Mouse (Mus musculus) limb, embryonic 10.5 days (tissue): ENCODE results near the gene Nectin2. TPM values are rescaled to one million over a fixed set of nuclear protein-coding genes. Genes with fewer than 3 reads are reported as not detected.

Source experiments
- DNase-seq: peaks from one replicate; pipeline ENCODE4 v3.0.0-alpha.2; 2017; ENCODE audit warnings: low spot score
- H3K27ac ChIP-seq: fragments of 300-500 bp; sonication (generic); 2 replicates; pipeline ENCODE4 v1.5.1; 2016; ENCODE audit warnings: mild to moderate bottlenecking
- H3K27me3 ChIP-seq: fragments of 300-500 bp; sonication (generic); 2 replicates; pipeline ENCODE4 v1.6.1; 2016; ENCODE audit warnings: low read depth, mild to moderate bottlenecking; ENCODE audit not compliant: poor library complexity, severe bottlenecking
- H3K36me3 ChIP-seq: fragments of 300-500 bp; sonication (generic); 2 replicates; pipeline ENCODE4 v1.6.1; 2016; ENCODE audit warnings: mild to moderate bottlenecking, moderate library complexity
- H3K4me1 ChIP-seq: fragments of 300-500 bp; sonication (generic); 2 replicates; pipeline ENCODE4 v1.6.1; 2016
- H3K4me3 ChIP-seq: fragments of 300-500 bp; sonication (generic); 2 replicates; pipeline ENCODE4 v1.5.1; 2016; ENCODE audit warnings: mild to moderate bottlenecking, moderate library complexity
- H3K9me3 ChIP-seq: fragments of 300-500 bp; sonication (generic); replicated peaks from 2 replicates; pipeline ENCODE4 v1.6.1; 2016; ENCODE audit warnings: mild to moderate bottlenecking
- WGBS: fragments of 180-500 bp; shearing (Covaris S2); methylation state at CpG from one replicate; pipeline ENCODE4 v1.1.7; 2016; 5-methylcytosine and 5-hydroxymethylcytosine counted together
- polyA plus RNA-seq: library from polyadenylated mRNA; unstranded; fragments of >200 nt; fragmentation: Nextera tagmentation; extraction: Ambion mirVana; gene quantifications from 2 replicates; pipeline ENCODE4 v1.2.1, GENCODE M21; 2016

The Nectin2 gene
- polyA plus RNA-seq, 1 experiment from 2014 or later, result 78.1 TPM

GRCm38 (mm10) chr7:19683771-19684201 is 66.5 kb downstream of the Nectin2 start:
- 88% methylated on average over 6 of the region's 6 CpGs for WGBS
- Histone ChIP-seq H3K4me1 (peaks cover 5% of the 10 kb centered on the region; the same call in 1 of the 2 replicates), H3K9me3 (no peaks in the 10 kb centered on the region), H3K4me3 (no peak overlapping the region), H3K27me3 (no peaks in the 10 kb centered on the region), H3K27ac (no peak overlapping the region), H3K36me3 (no peaks in the 10 kb centered on the region)
- no peak for DNase-seq

GRCm38 (mm10) chr7:19682979-19683378 is 67.3 kb downstream of the Nectin2 start:
- Histone ChIP-seq H3K4me3 (no peak overlapping the region), H3K4me1 (peaks cover 5% of the 10 kb centered on the region; the same call in 1 of the 2 replicates), H3K36me3 (no peaks in the 10 kb centered on the region), H3K27ac (no peak overlapping the region), H3K27me3 (no peaks in the 10 kb centered on the region), H3K9me3 (no peaks in the 10 kb centered on the region)
- no peak for DNase-seq
- 77% methylated on average over 3 of the region's 3 CpGs for WGBS

DNA sequence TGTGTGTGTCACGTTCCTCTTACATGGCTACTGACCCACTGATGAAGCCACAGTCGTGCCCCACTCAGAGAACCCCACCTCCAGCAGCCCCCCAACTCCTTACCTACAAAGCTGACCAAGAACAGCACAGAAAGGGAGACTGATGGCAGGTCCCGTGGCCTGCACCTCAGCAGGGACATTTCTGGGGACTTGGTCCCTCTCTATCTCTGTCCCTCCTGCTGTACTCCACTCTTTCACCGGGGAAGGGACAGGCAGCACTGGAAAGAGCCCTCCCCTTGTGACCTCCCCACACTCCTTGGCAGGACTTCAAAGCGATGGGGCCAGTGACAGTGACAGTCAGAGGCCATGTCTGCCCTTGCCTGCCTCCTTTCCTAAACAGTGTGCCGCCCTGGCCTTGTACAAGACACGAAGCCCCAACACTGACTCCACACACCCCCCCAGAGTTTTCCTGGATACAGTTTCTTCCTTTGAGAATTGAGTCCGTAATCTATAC is 69.0 kb downstream of the Nectin2 start, which contains the start of the genes Gm44805 and Apoc4:
Gene Gm44805 (minus strand): TSS at position 222 of the 493 bp plus-strand sequence.
Gene Apoc4 (minus strand): TSS at position 278 of the 493 bp plus-strand sequence.
- WGBS, result 54% methylated on average over 8 of the region's 8 CpGs
- no peak for DNase-seq
- Histone ChIP-seq H3K36me3 (no peaks in the 10 kb centered on the region), H3K4me1 (no peaks in the 10 kb centered on the region), H3K9me3 (no peaks in the 10 kb centered on the region), H3K27me3 (no peaks in the 10 kb centered on the region), H3K27ac (no peak within 1 kb of the TSS), H3K4me3 (no peak within 1 kb of the TSS)

- Histone ChIP-seq H3K27ac (no peak overlapping the region), H3K9me3 (no peaks in the 10 kb centered on the region), H3K36me3 (no peaks in the 10 kb centered on the region), H3K4me1 (no peaks in the 10 kb centered on the region), H3K27me3 (no peaks in the 10 kb centered on the region), H3K4me3 (no peak overlapping the region)
- no peak for DNase-seq
- 92% methylated on average over 2 of the region's 2 CpGs for WGBS
These were observed 69.6 kb downstream of the Nectin2 start for GRCm38 (mm10) chr7:19680702-19681101.

- Histone ChIP-seq H3K9me3 (no peaks in the 10 kb centered on the region), H3K36me3 (no peaks in the 10 kb centered on the region), H3K27me3 (no peaks in the 10 kb centered on the region), H3K4me3 (no peak overlapping the region), H3K27ac (no peak overlapping the region), H3K4me1 (no peaks in the 10 kb centered on the region)
- 89% methylated on average over 3 of the region's 3 CpGs for WGBS
- DNase-seq, result no peak
These were observed 71.4 kb downstream of the Nectin2 start for GRCm38 (mm10) chr7:19678901-19679300.

DNA sequence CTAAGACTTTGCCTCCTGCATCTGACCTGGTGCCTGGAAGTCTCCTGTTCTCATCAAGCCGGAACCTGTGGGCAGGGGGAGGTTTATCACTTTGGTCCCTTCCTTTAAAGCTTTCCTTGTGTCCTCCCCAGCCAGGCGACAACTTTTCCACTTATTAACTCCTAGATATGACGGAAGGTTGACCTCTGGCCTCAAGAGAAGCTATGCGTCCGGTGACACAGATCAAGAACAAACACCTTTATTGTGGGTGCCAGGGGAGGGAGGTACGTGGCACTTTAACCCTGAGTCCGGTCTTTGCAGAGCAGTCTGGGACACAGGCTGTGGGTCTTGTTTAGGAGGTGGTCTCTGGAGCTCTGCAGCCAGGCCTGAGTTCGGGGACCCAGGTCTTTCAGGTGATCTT is 72.4 kb downstream of the Nectin2 start, which contains the start of gene Apoc2:
Gene Apoc2 (minus strand): TSS at position 70 of the 400 bp plus-strand sequence.
- Histone ChIP-seq H3K9me3 (no peaks in the 10 kb centered on the region), H3K36me3 (no peaks in the 10 kb centered on the region), H3K4me1 (no peaks in the 10 kb centered on the region), H3K27me3 (no peaks in the 10 kb centered on the region), H3K4me3 (no peak within 1 kb of the TSS), H3K27ac (no peak within 1 kb of the TSS)
- 81% methylated on average over 8 of the region's 8 CpGs for WGBS
- no peak for DNase-seq

- 76% methylated on average over 1 of the region's 1 CpGs for WGBS
- no peak for DNase-seq
- H3K9me3 ChIP-seq, result no peaks in the 10 kb centered on the region
These were observed 73.6 kb downstream of the Nectin2 start for GRCm38 (mm10) chr7:19676662-19677061.

DNA sequence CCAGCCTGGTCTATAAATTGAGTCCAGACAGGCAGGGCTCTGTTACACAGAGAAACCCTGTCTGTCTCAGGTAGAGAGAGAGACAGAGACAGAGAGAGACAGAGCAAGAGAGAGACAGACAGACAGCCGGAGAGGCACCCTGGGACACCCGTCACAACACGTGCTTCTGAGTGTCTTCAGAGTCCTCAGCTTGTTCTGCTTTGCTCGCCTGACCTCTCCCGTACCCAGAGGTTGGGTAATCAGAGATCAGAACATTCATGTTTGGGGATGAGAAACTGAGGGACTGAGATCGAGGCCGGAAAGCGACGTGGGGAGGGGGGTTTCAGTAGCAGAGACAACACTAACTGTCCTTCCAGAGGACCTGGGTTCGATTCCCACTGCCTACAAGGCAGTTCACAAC is 74.5 kb downstream of the Nectin2 start:
- no peak for DNase-seq
- WGBS, result 89% methylated on average over 10 of the region's 10 CpGs
- no peaks in the 10 kb centered on the region for H3K36me3 ChIP-seq
- no peaks in the 10 kb centered on the region for H3K9me3 ChIP-seq
- H3K4me3 ChIP-seq, result no peak overlapping the region
- no peaks in the 10 kb centered on the region for H3K27me3 ChIP-seq
- no peak overlapping the region for H3K27ac ChIP-seq
- no peaks in the 10 kb centered on the region for H3K4me1 ChIP-seq

More at GRCm38 (mm10) chr7:19676662-19677061, 73.6 kb downstream of the Nectin2 start:
- H3K4me1 ChIP-seq, result no peaks in the 10 kb centered on the region
- H3K36me3 ChIP-seq, result no peaks in the 10 kb centered on the region
- H3K27me3 ChIP-seq, result no peaks in the 10 kb centered on the region
- H3K27ac ChIP-seq, result no peak overlapping the region
- H3K4me3 ChIP-seq, result no peak overlapping the region

DNA sequence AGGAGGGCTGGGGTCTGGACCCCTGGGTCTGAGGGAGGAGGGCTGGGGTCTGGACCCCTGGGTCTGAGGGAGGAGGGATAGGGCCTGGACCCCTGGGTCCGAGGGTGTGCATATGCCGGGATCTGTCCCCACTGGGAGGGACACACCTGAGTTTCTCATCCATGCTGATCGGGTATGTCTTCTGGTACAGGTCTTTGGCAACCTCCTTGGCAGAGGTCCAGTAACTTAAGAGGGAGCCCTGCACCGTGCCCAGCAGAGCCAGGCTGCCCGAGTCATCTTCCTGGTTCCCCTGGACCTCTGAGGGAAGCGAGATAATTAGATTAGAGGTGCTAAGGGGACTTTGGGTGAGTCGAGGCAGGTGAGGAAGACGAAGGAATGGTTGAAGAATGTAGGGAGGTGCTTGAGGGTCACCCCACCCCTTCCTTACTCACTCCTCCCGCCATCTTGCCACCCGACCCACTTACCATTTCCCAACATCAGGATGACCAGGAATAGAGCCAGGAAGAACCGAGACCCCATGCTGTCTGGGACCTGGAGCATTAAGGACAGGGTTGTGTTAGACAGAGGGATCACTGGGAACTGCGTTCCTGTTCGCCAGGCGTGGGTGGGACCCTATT is 77.1 kb downstream of the Nectin2 start:
- Histone ChIP-seq H3K9me3 (no peaks in the 10 kb centered on the region), H3K27ac (no peak overlapping the region), H3K27me3 (no peaks in the 10 kb centered on the region), H3K4me3 (no peak overlapping the region), H3K4me1 (peaks cover 9% of the 10 kb centered on the region), H3K36me3 (no peaks in the 10 kb centered on the region)
- 71% methylated on average over 14 of the region's 14 CpGs for WGBS
- no peak for DNase-seq

DNA sequence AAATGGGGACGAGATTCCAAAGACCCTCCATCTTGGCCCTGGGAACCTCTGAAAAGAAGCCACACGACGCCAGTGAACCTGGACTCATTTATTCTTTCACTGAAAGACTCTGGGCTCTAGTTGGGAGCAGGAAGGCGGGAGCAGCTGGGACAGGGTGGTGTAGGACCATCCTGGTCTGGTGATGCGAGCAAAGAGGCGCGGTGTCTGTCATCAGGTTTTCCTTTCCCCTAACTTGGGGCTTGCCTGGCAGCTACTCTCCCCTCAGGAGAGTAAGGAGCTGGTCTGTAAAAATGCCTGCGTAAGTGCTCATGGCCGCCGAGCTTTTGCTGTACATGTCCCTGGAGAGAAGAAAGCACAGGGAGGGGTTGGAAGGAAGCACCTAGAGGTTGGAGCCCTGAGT is 78.8 kb downstream of the Nectin2 start:
- Histone ChIP-seq H3K4me3 (no peak overlapping the region), H3K36me3 (no peaks in the 10 kb centered on the region), H3K4me1 (peaks cover 9% of the 10 kb centered on the region), H3K27me3 (no peaks in the 10 kb centered on the region), H3K27ac (no peak overlapping the region), H3K9me3 (no peaks in the 10 kb centered on the region)
- 72% methylated on average over 10 of the region's 10 CpGs for WGBS
- no peak for DNase-seq

- 9% methylated on average over 10 of the region's 10 CpGs for WGBS
- Histone ChIP-seq H3K9me3 (no peaks in the 10 kb centered on the region), H3K36me3 (no peaks in the 10 kb centered on the region), H3K27me3 (no peaks in the 10 kb centered on the region), H3K27ac (peak overlapping the region; percentile 65), H3K4me3 (peak overlapping the region; percentile 27; the same call in 1 of the 2 replicates), H3K4me1 (peaks cover 16% of the 10 kb centered on the region)
- DNase-seq, result peak; percentile 92
These were observed 81.1 kb downstream of the Nectin2 start for GRCm38 (mm10) chr7:19668947-19669721.

- H3K9me3 ChIP-seq, result no peaks in the 10 kb centered on the region
- peaks cover 6% of the 10 kb centered on the region for H3K36me3 ChIP-seq
- no peaks in the 10 kb centered on the region for H3K27me3 ChIP-seq
- no peak overlapping the region for H3K27ac ChIP-seq
- no peak for DNase-seq
- H3K4me3 ChIP-seq, result no peak overlapping the region
- peaks cover 25% of the 10 kb centered on the region for H3K4me1 ChIP-seq
- 88% methylated on average over 2 of the region's 2 CpGs for WGBS
These were observed 82.8 kb downstream of the Nectin2 start for GRCm38 (mm10) chr7:19667434-19667833.

- no peak overlapping the region for H3K4me3 ChIP-seq
- 66% methylated on average over 3 of the region's 3 CpGs for WGBS
- DNase-seq, result no peak
These were observed 83.5 kb downstream of the Nectin2 start for GRCm38 (mm10) chr7:19666750-19667149.

More at GRCm38 (mm10) chr7:19666750-19667149, 83.5 kb downstream of the Nectin2 start:
- Histone ChIP-seq H3K9me3 (no peaks in the 10 kb centered on the region), H3K27ac (no peak overlapping the region), H3K4me1 (peaks cover 25% of the 10 kb centered on the region), H3K27me3 (no peaks in the 10 kb centered on the region), H3K36me3 (peaks cover 12% of the 10 kb centered on the region)
